Comparison of ENCODE assay signal across 13 mouse cellular contexts in the genomic region with DNA sequence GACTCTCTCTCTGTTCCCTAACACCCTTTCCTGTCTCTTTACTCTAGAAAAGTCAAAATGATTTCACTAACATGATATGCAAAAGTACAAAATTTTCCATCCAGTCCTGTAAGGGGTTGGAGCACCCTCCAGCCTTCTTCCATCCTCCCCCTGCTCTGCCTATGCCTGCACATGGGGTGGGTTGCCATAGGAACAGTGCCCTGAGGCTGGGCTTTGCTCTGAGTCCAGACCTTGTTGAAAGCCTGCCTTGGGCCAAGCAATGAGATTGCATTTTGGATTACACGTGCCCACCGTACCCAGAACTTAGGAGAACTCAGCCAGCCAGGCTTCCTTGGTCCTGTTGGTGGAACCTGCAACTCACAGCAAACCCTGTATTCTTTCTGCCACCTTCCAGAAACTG. TPM values are rescaled to one million over a fixed set of nuclear protein-coding genes. Genes with fewer than 3 reads are reported as not detected.
DNase-seq lines count a peak whose midpoint lies in the region; ATAC-seq and TF ChIP-seq lines count a peak whose summit lies in the region.
"Had no signal": no experiment of that assay in that cellular context is flagged by ENCODE, and none has a peak within 500 bp of the region (broad histone marks: within the 10 kb centered on the region; RNA-seq: fewer than 3 reads in every experiment).

No protein-coding gene starts in this region.

- TF ChIP-seq CTCF in kidney, postnatal 0 days (IDR thresholded peaks at IDR 0.05; ENCODE audit: low read depth): no peak
- TF ChIP-seq CTCF in kidney, adult 2 months (conservative IDR thresholded peaks at IDR 0.05; ENCODE audit: insufficient read depth, insufficient read length, low read depth, low read length): no peak
- no peak for TF ChIP-seq CTCF in midbrain, postnatal 0 days (IDR thresholded peaks at IDR 0.05)

- H3K27ac ChIP-seq in kidney, postnatal 0 days: no peak overlapping the region
- no peak overlapping the region for H3K27ac ChIP-seq in kidney, adult 2 months (ENCODE audit: insufficient read depth, low read depth, low read length)
- H3K27ac ChIP-seq in forebrain, embryonic 11.5 days (ENCODE audit: low read depth, low read length): no peak overlapping the region
- no peak overlapping the region for H3K27ac ChIP-seq in midbrain, postnatal 0 days (ENCODE audit: low read depth, low read length)
- H3K27ac ChIP-seq: embryonic facial prominence, embryonic 15.5 days; limb, embryonic 15.5 days had no signal

- no peak overlapping the region for H3K4me2 ChIP-seq in kidney, postnatal 0 days (ENCODE audit: low read length)
- H3K4me2 ChIP-seq in forebrain, embryonic 11.5 days (ENCODE audit: low read depth, low read length, severe bottlenecking): no peak overlapping the region
- no peak overlapping the region for H3K4me2 ChIP-seq in midbrain, postnatal 0 days (ENCODE audit: low read depth, low read length, poor library complexity, severe bottlenecking)
- H3K4me2 ChIP-seq: embryonic facial prominence, embryonic 15.5 days; limb, embryonic 15.5 days had no signal

- WGBS in kidney, postnatal 0 days: 43% methylated on average over 2 of the region's 2 CpGs
- 67% methylated on average over 2 of the region's 2 CpGs for WGBS in kidney, adult 2 months
- 37% methylated on average over 2 of the region's 2 CpGs for WGBS in forebrain, embryonic 11.5 days
- 13% methylated on average over 2 of the region's 2 CpGs for WGBS in midbrain, postnatal 0 days

- no peaks in the 10 kb centered on the region for H3K36me3 ChIP-seq in kidney, postnatal 0 days (ENCODE audit: insufficient read depth, low read length)
- H3K36me3 ChIP-seq in kidney, adult 2 months (ENCODE audit: control insufficient read depth, insufficient read depth, low read length): no peaks in the 10 kb centered on the region
- no peaks in the 10 kb centered on the region for H3K36me3 ChIP-seq in forebrain, embryonic 11.5 days (ENCODE audit: control insufficient read depth, insufficient read depth, low read length)
- H3K36me3 ChIP-seq in midbrain, postnatal 0 days (ENCODE audit: insufficient read depth, low read length): no peaks in the 10 kb centered on the region
- H3K36me3 ChIP-seq: embryonic facial prominence, embryonic 15.5 days; limb, embryonic 15.5 days had no signal

- ATAC-seq in kidney, postnatal 0 days (replicated peaks; ENCODE audit: low FRiP score, low read depth): 0 out of 2 replicates have a peak, but pooled peaks have one; percentile 47
- ATAC-seq in forebrain, embryonic 11.5 days (replicated peaks; ENCODE audit: low FRiP score): peak; percentile 67; the same call in 1 of the 2 replicates
- ATAC-seq in midbrain, postnatal 0 days (ENCODE audit: low FRiP score): peak; percentile 69

- no peak overlapping the region for H3K9ac ChIP-seq in kidney, postnatal 0 days (ENCODE audit: low read depth, low read length)
- no peak overlapping the region for H3K9ac ChIP-seq in forebrain, embryonic 11.5 days (ENCODE audit: low read length)
- no peak overlapping the region for H3K9ac ChIP-seq in midbrain, postnatal 0 days (replicated peaks; ENCODE audit: low read length, poor library complexity, severe bottlenecking)
- H3K9ac ChIP-seq: embryonic facial prominence, embryonic 15.5 days; limb, embryonic 15.5 days had no signal

- no peak overlapping the region for H3K4me3 ChIP-seq in kidney, postnatal 0 days (replicated peaks; ENCODE audit: low read depth, low read length)
- no peak overlapping the region for H3K4me3 ChIP-seq in kidney, adult 2 months (ENCODE audit: insufficient read depth, low read depth, low read length)
- H3K4me3 ChIP-seq in forebrain, embryonic 11.5 days (ENCODE audit: low read depth, low read length): no peak overlapping the region
- H3K4me3 ChIP-seq in midbrain, postnatal 0 days (ENCODE audit: low read depth, low read length): no peak overlapping the region
- H3K4me3 ChIP-seq: embryonic facial prominence, embryonic 15.5 days; limb, embryonic 15.5 days had no signal

- no peak for DNase-seq in kidney, postnatal 0 days (ENCODE audit: low spot score)
- DNase-seq in kidney, adult 2 months: no peak
- peak; percentile 71 to 72 for DNase-seq in adrenal gland, postnatal 36 days
- DNase-seq in forebrain, embryonic 11.5 days (ENCODE audit: low spot score): peak; percentile 73
- peak; percentile 79 for DNase-seq in midbrain, postnatal 0 days (ENCODE audit: low spot score)
- DNase-seq in ovary, adult 18-20 months (ENCODE audit: low spot score): no peak
- no peak for DNase-seq in heart, postnatal 4 days
- no peak for DNase-seq in ovary, postnatal 14 days (ENCODE audit: low spot score)
- DNase-seq: kidney, postnatal 36 days; right cerebral cortex, postnatal 4 days; thymus, postnatal 36 days had no signal

- no peaks in the 10 kb centered on the region for H3K9me3 ChIP-seq in kidney, postnatal 0 days (replicated peaks; ENCODE audit: low read length)
- H3K9me3 ChIP-seq in forebrain, embryonic 11.5 days (ENCODE audit: control insufficient read depth, low read length): no peaks in the 10 kb centered on the region
- no peaks in the 10 kb centered on the region for H3K9me3 ChIP-seq in midbrain, postnatal 0 days (ENCODE audit: low read length)
- H3K9me3 ChIP-seq: embryonic facial prominence, embryonic 15.5 days; limb, embryonic 15.5 days had no signal

- no peak for TF ChIP-seq POLR2A in kidney, adult 2 months (IDR thresholded peaks at IDR 0.05; ENCODE audit: low read depth, low read length)

- peaks cover 15% of the 10 kb centered on the region; the same call in 1 of the 2 replicates for H3K4me1 ChIP-seq in kidney, postnatal 0 days (replicated peaks; ENCODE audit: insufficient read depth, low read length)
- peaks cover 7% of the 10 kb centered on the region; the same call in 1 of the 2 replicates for H3K4me1 ChIP-seq in kidney, adult 2 months (ENCODE audit: control insufficient read depth, insufficient read depth, low read length)
- H3K4me1 ChIP-seq in forebrain, embryonic 11.5 days (replicated peaks; ENCODE audit: control insufficient read depth, insufficient read depth, low read length): peaks cover 4% of the 10 kb centered on the region; the same call in 1 of the 2 replicates
- H3K4me1 ChIP-seq in midbrain, postnatal 0 days (ENCODE audit: insufficient read depth, low read length): peaks cover 11% of the 10 kb centered on the region

- no peaks in the 10 kb centered on the region for H3K27me3 ChIP-seq in kidney, postnatal 0 days (ENCODE audit: insufficient read depth, low read length)
- H3K27me3 ChIP-seq in kidney, adult 2 months (replicated peaks; ENCODE audit: control insufficient read depth, insufficient read depth, low read length): no peaks in the 10 kb centered on the region
- H3K27me3 ChIP-seq in forebrain, embryonic 11.5 days (ENCODE audit: control insufficient read depth, insufficient read depth, low read length): no peaks in the 10 kb centered on the region
- H3K27me3 ChIP-seq in midbrain, postnatal 0 days (ENCODE audit: insufficient read depth, low read length): no peaks in the 10 kb centered on the region
- H3K27me3 ChIP-seq: embryonic facial prominence, embryonic 15.5 days; limb, embryonic 15.5 days had no signal

RNA-seq across cellular contexts. Expression of a gene that starts 48.5 kb away (rescaled TPM):
- polyA plus RNA-seq in kidney, postnatal 0 days (2015; fragmentation: Nextera tagmentation; extraction: Ambion mirVana): 41.0 and 42.8 TPM in 2 replicates
- 52.8 and 67.8 TPM in 2 replicates for polyA plus RNA-seq in kidney, adult 2 months (2012; rRNA removed)
- 10 to 100 TPM; 19.3 to 30.3 TPM for total RNA-seq in adrenal gland, postnatal 36 days (2021)
- polyA plus RNA-seq in forebrain, embryonic 11.5 days (2014; fragmentation: Nextera tagmentation; extraction: Ambion mirVana): 14.4 and 15.3 TPM in 2 replicates
- total RNA-seq in midbrain, postnatal 0 days (2014; rRNA removed): 60.2 and 65.7 TPM in 2 replicates
- polyA plus RNA-seq in midbrain, postnatal 0 days (2015; fragmentation: Nextera tagmentation; extraction: Ambion mirVana): 29.2 and 34.9 TPM in 2 replicates
- 10 to 100 TPM; 14.8 to 19.6 TPM for total RNA-seq in heart, postnatal 4 days (2021)

Comparison
In these comparisons a context has a peak if more than half of its experiments do, and no peak if none do; other contexts are left out.
1. DNase-seq: peak in adrenal gland, postnatal 36 days (2 of 2), forebrain, embryonic 11.5 days (single experiment) and midbrain, postnatal 0 days (single experiment); none in kidney, postnatal 0 days (single experiment), kidney, adult 2 months (single experiment), ovary, adult 18-20 months (single experiment), heart, postnatal 4 days (single experiment) and ovary, postnatal 14 days (single experiment).
2. Peak in every context shown above with its lines, with median percentiles within 50 percentile points of each other: ATAC-seq.